Mouse (Mus musculus): ENCODE measurements at regions not wholly inside any gene's neighbourhood (a gene's known extent, or its start where the extent isn't known, plus 50 kb on each side); places are given as distances from the start of the nearest gene placed in this dataset.

DNA sequence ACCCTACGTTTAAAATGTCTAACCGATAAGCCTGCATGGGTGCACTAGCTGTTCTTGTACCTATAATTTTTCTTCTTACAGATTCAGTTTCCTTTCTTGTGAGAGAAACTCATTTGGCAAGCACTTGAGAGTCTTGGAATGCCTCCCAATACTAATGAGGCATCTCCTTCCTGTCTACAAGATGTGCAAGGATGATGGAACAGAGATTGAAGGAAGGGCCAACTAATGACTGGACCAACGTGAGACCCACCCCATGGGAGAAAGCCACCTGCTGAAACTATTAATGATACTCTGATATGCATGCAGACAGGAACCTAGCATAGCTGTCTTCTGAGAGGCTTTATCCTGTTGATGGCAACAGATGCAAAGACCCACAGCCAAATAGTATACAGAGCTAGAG lies 179.9 kb upstream of the Slitrk6 start:
- peak in 1 of 2 experiments; percentile 16 for DNase-seq (ENCODE audit: low spot score in 2 of 2)

DNA sequence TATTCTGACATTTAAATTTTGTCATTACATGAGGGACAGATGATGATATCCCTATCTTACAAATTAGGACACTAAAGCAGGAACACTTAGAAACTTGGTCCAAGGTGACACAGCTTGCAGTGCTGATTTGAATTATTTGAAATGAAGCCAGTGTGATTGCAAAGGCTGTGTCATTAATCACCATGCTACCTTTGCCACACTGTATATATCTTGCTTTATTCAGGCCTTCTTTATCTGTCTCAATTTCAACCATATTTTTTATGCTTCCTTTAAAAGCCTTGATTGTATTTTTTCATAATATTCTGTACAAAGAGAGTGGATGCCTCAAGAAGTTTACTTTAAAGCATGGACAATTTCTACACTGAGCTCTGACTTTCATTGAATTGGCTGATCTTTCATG lies 167.0 kb upstream of the Slitrk6 start:
- no peak for DNase-seq (ENCODE audit: low spot score in 2 of 2)

DNA sequence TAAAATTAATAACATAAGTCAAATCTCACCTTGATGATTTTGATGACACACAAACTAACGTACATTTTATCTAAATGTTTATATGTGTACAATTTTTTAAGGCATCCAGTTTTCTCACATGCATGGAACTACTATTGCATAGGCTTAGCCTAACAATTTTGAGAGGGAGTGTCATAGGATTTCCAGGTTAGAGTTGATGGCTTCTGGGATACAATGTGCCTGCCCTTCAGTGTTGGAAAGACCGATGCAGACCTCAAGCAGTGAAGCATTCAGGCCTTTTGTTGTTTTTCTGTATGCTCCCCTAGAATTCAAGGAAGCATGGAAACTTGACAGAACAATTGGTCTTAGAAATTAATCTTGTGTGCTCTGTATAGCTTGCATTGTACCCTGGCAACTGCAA lies 158.4 kb upstream of the Slitrk6 start:
- no peak for DNase-seq (ENCODE audit: low spot score in 2 of 2)

GRCm38 (mm10) chr14:110892865-110893264 lies 137.9 kb upstream of the Slitrk6 start:
- no peak for DNase-seq (ENCODE audit: low spot score in 2 of 2)

DNA sequence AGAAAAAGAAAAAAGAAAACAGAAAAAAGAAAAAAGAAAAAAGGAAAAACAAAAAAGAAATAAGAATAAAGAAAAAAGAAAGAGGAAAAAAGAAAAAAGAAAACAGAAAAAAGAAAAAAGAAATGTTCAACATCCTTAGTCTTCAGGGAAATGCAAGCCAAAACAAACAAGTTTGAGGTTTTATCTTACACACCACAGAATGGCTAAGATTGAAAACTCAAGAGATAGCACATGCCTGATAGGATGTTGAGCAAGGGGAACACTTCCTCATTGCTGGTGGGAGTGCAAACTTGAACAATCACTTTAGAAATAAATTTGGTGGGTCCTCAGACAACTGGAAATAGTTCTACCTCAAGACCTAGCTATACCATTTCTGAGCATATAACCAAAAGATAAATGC lies 116.4 kb upstream of the Slitrk6 start:
- DNase-seq (ENCODE audit: low spot score in 2 of 2) = no peak

GRCm38 (mm10) chr14:110824642-110825041 lies 69.7 kb upstream of the Slitrk6 start:
- DNase-seq (ENCODE audit: low spot score in 2 of 2) = no peak

DNA sequence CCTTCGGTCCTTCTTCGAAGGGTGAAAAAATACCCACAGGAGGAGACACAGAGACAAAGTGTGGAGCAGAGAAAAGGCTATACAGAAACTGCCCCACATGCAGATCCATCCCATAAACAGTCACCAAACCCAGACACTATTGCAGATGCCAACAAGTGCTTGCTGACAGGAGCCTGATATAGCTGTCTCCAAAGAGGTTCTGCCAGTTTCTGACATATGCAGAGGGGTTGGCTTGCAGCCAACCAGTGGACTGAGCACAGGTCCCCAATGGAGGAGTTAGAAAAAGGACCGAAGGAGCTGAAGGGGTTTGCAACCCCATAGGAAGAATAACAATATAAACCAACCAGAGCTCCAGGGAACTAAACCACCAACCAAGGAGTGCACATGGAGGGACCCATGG lies 67.2 kb upstream of the Slitrk6 start:
- peak in 1 of 2 experiments; percentile 11 for DNase-seq (ENCODE audit: low spot score in 2 of 2)

Data from cerebellum, postnatal 4 days (tissue).